Mouse (Mus musculus) adrenal gland, postnatal 25 days (tissue): Measurements from ENCODE around the gene Sort1. TPM values are rescaled to one million over a fixed set of nuclear protein-coding genes. Genes with fewer than 3 reads are reported as not detected.
"Not testable (repeated sequence)": the region's sequence is repeated elsewhere in the genome, so short reads cannot be mapped to it uniquely, and the experiment has no call there.

ENCODE experiments used
- DNase-seq: peaks from one replicate; pipeline ENCODE4 v3.0.0; 2021; ENCODE audit warnings: mixed read lengths
- long read RNA-seq: library from polyadenylated mRNA; stranded (forward); transcript quantifications from one replicate; pipeline ENCODE4 v2.0.0, GENCODE M21; 2021
- total RNA-seq: library from RNA; stranded (reverse); gene quantifications from 2 replicates; pipeline ENCODE4 v1.2.3, GENCODE M21; 2021

The Sort1 gene
- total RNA-seq, result 27.7 and 28.6 TPM in 2 replicates
- long read RNA-seq, full-length matches to known transcripts, result 6 of 22 reads
- long read RNA-seq, partial matches to known transcripts, result 2 of 22 reads
- long read RNA-seq, other reads (novel, unspliced or antisense), result 14 of 22 reads

- peak; percentile 89 for DNase-seq
These were observed at the start of gene Sort1 for GRCm38 (mm10) chr3:108283781-108284601. TSS of gene Sort1 (plus strand) at chr3:108284082.

DNA sequence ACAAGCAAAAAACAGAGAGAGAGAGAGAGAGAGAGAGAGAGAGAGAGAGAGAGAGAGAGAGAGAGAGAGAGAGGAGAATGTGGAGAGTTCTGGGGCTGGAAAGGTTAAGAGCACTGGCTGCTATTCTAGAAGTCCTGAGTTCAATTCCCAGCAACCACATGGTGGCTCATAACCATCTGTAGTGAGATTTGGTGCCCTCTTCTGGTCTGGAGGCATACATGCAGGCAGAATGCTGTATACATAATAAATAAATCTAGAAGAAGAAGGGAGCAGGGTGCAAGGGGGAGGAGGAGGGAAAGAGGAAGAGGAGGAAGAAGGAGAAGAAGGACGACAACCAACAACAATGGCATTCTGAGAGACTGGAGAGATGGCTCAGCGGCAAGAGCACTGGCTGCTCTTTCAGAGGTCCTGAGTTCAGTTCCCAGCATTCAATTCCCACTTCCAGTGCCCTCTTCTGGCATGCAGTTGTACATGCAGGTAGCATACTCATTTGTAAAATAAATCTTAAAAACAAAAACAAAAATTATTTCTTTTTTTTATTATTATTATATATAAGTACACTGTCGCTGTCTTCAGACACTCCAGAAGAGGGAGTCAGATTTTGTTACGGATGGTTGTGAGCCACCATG, 46.3 kb upstream of the Sort1 start:
- not testable (repeated sequence) for DNase-seq

- DNase-seq, result no peak
These were observed 42.5 kb upstream of the Sort1 start for GRCm38 (mm10) chr3:108241243-108241839.

- DNase-seq, result no peak
These were observed 37.0 kb upstream of the Sort1 start for GRCm38 (mm10) chr3:108246857-108247256.

GRCm38 (mm10) chr3:108256719-108257637, 26.9 kb upstream of the Sort1 start, which contains the start of gene Psma5:
TSS of gene Psma5 (plus strand) at chr3:108256926.
- DNase-seq, result peak; percentile 94

- no peak for DNase-seq
These were observed 25.9 kb upstream of the Sort1 start for GRCm38 (mm10) chr3:108257831-108258500.

DNA sequence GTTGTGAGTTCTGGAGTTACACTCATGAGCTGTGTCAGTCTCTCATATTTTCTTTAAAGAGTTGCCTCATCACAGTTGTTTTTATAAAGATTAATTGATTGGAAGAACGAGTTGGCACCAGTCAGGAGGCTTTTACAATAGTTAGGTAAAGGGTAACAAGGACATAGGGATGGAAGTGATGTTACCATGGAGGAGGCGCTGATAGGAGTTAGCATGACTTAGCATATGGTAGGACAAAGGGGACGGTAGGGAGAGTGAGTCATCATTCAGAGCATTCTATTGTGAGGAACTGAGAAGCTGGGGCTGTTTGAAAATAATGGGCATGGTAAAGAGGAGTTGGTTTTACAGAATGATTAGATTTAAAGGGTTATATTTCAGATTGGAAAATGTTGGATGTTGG, 24.6 kb upstream of the Sort1 start:
- no peak for DNase-seq

- not testable (repeated sequence) for DNase-seq
These were observed 4.4 kb upstream of the Sort1 start for GRCm38 (mm10) chr3:108279495-108279894.

DNA sequence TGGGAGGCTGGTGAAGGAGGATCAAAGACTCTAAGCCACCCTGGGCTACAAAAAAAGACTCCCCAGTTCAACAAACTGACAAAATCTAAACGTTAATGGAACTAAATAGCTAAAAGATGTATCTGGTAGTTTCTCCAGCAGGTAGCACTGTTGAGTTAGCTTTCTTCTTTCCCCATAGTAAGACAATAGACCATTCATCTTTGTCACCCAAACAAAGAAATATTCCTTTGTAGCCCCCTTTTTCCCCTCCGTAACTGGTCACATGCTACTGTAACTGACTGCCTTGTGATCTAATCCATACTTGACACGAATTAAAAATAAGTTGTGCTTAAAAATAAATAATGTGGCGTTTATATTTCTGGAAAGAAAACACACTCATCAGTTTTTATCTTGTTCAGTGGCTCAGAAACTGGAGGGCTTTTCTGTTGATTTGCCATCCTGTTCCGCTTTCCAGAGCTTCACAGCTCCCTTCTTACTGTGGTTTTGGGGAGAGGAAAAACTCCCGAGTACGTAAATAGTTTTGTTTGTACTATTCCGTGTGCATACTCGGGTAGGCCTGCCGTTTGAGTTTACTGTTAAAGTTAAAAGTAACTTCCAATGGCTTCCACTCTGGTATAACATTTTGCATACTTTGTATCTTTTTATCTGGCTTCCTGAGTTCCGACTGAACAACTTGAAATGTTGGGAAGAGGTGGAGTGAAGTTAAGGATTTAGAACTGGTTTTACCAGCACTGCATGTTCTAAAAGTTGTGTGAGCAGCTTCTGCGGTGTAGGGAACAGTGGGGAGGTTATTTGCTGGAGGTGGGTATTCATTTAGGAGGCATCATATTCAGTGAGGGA, 1.3 kb upstream of the Sort1 start:
- DNase-seq, result no peak

GRCm38 (mm10) chr3:108283241-108283561, 681 bp upstream of the Sort1 start:
- DNase-seq, result no peak

- no peak for DNase-seq
These were observed 1.3 kb downstream of the Sort1 start for GRCm38 (mm10) chr3:108285078-108285711.

DNA sequence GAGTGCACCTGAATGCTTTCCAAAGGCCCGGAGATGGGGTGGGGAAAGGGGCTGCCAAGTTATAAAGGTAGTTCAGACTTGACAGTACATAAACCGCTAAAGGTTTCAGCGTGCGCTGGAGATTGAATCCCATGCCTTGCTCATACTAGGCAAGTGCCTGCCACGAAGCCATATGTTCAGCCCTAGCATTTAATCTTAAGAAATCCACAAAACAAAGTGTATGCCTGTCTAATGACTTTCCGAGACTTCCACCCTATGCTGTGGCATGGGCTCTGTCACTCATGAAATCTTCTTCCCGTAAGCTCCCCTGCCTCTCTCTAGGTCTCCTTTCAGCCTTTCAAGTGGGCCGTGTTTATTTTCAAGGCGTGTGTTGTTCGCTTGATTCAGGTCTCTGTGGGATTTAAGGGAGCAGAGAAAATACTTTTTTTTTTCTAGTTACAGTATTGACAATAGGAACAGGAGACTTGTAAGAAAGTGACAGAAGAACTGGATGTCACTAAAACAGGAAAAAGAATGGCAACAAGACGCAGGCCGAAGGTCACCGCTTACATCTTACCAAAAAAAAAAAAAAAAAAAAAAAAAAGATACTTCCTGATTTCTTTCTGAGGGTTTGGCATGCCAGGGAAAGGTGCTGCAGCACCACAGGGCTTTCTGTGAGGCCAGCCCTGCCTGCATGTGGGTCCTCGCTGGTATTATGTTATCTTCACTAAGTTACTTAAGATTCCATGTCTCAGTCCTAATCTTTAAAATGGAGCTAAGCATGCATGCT, 3.0 kb downstream of the Sort1 start:
- no peak for DNase-seq

DNA sequence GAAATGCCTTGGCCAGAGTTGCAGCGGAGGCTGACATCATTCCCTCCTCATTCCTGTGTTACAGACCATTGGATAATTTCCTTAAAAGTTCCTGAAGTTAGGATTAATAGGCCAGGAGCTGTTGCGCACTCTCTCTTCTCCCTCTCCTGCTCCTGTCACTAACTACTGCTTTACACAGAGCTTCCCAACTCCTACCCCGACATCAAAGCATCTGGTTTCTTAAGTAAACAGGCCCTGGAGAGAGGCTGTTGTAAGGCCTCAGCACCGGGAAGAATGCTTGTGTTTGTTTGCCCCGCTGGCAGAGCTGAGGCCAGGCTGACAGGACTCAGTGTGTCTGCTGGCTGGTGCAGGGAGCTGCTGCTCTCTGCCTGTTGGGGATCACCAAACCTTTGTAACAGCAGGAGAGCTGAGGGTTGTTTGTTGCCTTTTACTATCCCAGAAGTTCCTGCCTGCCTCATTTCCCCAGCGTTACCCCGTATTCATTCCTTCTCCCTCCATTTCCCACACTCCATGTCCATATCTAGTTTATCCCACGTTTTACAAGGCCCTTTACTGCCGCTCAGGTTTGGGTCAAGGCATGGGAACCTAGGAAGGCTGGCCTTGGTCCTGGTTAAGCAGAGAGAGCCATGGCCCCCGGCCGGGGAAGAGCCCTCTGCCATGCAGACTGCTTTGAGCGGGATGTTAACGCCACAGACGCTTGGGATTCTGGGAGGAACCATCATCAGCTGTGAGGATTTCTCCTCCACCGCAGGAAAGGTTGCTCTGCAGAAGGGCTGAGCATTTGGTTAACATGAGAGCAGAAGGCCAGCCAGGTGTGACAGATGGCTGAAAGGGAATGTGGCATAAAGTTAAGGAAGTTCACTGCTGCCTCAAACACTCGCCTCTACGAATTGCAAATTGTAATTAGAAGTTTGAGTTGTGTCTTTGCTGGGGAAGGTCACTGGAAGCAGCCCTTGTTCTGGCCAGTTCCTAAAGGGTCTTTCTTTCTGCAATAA, 4.2 kb downstream of the Sort1 start:
- DNase-seq, result no peak

- DNase-seq, result no peak
These were observed 5.6 kb downstream of the Sort1 start for GRCm38 (mm10) chr3:108289311-108290130.

DNA sequence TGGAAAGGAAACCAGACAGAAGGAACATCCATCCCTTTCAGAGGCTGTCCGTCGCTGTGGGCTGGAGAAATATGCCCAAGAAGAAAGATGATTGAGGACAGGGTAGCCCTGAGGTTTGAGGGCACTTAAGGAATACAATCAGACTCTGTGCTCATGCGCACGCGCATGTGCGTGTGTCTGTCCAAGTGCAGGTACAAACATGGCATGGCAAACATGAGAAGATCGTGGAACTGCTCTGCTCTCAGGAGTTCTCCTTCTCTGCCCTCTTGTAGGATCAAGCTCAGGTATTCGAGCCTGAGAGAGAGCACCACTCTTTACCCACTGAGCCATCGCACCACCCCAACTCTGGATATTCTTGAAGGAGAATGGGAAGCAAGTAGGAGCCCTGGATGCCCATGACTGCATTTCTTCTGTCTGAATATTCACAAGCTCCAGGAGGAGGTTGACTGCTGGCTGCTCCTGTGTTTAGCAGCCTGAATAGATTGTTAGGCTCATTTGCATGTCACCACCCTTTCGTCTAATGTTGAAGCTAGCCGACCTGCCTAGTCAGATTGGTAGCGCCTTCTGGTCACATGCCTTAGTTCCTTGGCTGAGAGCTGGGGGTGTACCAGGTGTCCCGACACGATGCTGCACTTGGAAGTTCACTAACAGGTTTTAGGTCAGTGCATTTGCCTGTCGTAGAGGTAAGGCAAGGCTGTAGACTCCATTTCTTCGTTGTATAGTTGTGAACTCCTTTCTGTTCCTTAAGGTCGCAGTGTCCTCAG, 7.3 kb downstream of the Sort1 start:
- no peak for DNase-seq

GRCm38 (mm10) chr3:108294398-108294797, 10.5 kb downstream of the Sort1 start:
- no peak for DNase-seq
